Mouse (Mus musculus): ENCODE results near the gene Fndc9.

Gene Fndc9

GRCm38 (mm10) chr11:46278709-46279108 is 43.4 kb downstream of the Fndc9 start:
- DNase-seq = no peak

DNA sequence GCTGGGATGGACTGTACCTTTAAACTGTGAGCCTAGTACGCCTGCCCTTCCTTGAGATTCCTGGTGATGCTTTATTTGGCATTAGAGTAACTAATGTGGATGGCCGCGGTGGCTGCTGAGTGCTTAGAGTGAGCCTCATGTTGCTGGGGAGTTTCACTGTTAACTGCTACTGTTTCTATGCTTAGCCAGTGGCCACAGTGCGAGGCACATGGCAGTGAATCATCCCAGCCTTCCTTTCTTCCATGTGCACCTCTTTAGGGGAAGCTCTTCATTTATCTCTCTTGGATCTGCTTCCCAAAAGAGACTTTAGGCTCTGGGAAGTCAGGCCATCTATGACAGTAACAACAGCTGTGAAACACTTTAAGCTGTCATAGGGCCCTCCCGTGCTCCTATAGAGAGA is 47.3 kb downstream of the Fndc9 start:
- no peak for DNase-seq

- DNase-seq = no peak
Observed at GRCm38 (mm10) chr11:46283800-46284199, 48.5 kb downstream of the Fndc9 start.

DNA sequence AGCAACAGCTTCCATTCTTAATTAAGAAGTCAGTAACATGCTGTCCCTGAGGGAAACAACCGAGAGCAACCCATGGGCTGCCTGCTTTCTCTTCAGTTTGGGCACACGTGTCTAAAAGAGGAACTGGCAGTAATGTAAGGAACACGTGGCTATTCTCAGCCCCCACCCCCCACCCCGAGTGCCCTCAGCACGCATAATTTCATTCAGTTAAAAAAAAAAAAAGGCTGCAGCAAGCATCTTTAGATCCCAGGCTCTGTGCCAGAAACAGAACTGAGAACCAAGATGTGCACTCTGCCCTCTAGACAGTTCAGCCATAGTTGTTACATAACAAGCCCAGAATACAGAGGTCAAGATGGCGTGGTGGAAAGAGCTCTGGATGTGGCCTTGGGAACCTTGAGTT is 51.5 kb downstream of the Fndc9 start:
- DNase-seq = peak; percentile 84

GRCm38 (mm10) chr11:46288091-46288490 is 52.8 kb downstream of the Fndc9 start:
- DNase-seq = no peak

GRCm38 (mm10) chr11:46289022-46289421 is 53.7 kb downstream of the Fndc9 start:
- DNase-seq = no peak

Data from kidney, adult 11 months (tissue).